Mouse (Mus musculus) layer of hippocampus, adult 9-10 months (tissue): ENCODE data around the gene Lmf1.

ENCODE experiments used
- DNase-seq: peaks from one replicate; pipeline ENCODE4 v3.0.0; 2022; ENCODE audit warnings: low spot score

Lmf1 gene

DNA sequence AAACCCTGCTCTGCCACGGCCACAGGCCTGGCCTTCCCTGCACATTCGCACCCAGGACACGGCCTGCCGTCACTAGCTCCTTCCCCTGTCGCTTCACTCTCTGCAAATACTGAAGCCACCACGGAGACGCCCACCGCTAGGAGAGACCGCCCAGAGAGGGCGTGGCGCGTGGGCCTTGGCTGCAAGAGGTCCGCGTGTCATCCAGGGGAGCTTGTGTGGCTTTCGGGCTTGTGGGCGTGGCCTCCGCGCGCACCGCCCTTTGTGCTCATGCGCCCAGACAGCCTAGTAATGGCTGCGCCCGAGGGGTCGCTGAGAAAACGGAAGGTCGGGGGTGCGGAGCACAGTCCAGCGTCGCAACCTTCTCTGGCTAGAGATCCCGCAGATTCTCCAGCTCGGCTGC is at the start of gene Lmf1:
TSS of gene Lmf1 (plus strand) at position 166 of the 400 bp plus-strand sequence.
- DNase-seq: peak; percentile 91

DNA sequence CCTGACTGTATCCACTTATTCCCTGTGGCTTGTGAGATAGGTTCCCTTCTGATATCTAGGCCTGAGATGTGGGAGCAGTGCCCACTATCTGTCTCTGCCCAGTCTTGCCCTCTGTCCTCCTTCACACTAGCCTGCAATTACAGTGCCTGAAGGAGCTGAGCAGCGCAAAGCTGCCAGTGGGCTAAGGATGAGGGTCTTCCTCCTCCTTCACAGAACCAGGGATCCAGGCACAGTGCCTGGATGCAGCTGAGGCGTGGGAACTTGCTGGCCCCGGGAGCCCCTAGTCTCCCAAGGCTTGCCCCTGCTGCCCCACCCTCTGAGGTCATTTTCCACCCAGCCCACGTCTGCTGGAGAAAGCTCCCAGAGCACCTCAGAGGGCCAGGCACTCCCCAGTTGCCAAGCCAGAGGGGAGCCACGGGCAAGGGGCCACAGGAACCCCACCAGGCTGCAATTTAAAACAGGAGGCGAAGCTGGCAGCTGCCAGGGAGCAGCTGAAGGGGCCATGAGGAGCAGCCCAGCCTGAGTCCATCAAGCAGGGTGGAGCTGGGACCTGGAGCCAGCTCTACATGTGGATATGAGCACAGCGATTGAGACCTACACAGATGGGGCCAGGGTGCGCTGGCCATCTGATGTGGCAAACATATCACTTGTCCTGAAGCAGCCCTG is 48.4 kb upstream of the Lmf1 start:
- no peak for DNase-seq

DNA sequence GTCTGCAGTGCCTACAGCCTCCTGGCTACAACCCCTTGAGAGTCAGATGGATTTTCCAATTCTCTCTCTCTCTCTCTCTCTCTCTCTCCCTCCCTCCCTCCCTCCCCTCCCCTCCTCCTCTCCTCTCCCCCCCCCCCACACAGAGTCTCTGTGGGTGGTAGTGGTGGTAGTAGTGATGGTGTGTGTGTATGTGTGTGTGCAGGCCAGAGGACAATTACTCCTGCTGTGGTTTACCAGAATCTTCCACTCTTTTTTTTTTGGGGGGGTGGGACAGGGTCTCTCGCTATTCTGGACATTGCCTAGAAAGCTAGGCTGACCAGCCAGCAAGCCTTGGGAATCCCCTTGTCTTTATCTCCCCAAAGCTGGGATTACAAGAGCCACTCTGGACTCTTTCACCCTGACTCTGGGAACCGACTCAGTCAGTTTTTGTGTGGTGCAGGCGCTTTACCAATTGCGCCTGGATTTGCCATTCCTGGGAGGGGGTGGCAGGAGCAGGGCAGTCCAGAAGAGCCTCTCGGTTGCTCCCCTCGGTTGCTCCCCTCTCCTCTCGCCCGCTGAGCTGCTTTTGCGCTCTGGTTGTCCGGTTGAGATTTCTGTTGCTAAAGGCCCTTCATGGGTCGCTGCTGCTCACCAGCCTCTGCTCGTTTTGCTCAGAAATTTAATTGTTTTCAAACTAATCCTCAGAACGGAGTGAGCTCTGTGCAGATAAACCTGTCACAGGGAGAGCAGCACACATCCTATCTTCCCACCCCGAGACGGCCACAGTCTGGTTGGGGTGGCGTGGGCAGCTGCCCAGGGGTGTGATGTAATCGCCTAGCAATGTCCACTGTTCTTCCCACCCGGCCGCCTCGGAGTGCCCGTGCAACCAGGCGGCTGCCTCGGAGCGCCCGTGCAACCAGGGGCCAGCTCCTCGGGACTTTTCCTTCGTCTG is 39.7 kb upstream of the Lmf1 start:
- DNase-seq: no peak

DNA sequence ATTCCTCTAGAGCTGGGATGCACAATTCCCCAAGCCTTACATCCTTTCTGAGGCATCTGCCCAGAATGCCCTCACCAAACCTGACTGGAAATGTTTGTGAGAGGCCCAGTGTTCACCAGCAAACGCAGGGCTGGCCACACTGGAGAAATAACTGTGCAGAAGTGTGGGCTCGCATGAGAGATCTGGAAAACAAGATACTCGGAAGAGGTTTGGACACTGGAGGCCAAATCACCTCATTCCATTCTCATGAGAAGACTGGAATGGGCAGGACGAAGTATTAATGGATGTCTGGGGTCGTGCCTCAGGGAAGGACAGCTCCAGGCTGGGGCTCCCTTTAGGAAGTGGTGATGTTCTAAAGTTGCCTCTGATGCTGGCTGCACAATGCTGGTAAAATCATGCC is 38.2 kb upstream of the Lmf1 start:
- no peak for DNase-seq

DNA sequence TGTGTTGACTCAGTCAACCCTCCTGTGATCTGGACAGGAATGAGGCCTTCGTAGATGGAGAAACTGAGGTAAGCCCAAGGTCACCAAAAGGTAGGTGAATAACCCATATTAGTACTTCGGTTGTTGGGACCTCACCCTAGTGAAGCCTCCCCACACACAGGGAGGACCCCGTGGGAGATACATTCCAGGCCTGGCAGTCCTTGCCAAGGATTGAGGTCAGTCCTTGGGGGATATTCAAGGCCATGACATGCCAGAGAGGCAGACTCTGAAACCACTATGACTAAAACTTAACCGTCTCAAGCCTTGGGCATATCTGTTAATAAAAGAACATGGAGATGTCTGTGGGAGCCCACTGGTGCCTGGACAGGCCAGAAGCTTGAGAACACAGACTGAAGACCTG is 37.1 kb upstream of the Lmf1 start:
- no peak for DNase-seq

DNA sequence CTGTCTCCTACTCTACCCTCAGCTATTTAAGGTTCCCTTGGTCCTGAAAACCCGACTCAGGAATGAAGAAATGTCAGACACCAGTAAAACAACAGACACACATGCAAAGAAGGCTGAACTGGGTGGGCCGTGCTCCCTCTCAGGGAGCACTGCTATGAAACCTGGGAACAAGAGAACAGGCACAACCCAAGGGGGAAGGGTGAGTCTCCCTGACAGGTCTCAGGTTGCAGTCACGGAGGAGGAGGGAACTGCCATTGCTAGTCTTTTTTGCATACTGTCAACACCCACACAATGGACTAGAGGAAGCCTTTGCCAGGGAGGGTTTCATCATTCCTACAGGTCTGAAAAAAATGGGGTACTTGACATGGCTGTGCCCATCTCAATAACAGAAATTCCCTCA is 31.9 kb upstream of the Lmf1 start:
- DNase-seq: no peak

DNA sequence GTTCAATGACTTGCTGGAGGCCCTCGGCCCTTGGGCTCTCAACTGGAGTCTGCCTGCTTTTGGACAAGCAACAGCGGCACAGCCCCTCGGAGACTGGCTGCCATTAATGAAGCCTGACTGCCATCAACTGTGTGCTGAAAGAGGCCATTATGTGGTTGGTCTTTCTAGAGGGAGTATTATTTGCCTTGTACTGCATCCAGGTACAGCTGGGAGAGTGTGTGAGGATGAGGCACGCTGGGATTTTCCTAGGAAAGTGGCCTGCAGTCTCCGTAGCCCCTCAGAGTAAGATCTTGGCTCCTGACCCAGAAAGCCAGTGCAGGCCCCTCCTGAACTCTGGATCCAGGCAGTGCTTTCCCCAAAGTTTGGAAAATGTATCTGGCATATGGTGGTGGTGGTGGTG is 28.9 kb upstream of the Lmf1 start:
- DNase-seq: no peak

DNA sequence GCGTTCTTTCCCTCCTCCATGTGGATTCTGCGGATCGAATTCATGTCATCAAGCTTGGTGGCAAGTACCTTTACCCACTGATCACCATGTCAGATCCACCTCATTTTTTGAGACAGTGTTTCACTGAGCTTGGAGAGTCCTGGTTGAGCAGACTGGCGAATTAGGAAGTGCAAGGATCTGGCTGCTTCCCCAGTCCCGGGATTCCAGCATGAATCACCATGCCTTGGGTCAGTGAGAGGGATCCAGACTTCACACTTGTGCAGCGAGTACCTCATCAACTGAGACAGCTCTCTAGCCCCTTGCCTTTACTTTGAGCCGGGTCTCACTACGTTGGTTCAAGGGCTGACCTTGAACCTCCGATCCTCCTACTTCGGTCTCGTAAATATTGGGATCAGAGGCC is 27.6 kb upstream of the Lmf1 start:
- no peak for DNase-seq

DNA sequence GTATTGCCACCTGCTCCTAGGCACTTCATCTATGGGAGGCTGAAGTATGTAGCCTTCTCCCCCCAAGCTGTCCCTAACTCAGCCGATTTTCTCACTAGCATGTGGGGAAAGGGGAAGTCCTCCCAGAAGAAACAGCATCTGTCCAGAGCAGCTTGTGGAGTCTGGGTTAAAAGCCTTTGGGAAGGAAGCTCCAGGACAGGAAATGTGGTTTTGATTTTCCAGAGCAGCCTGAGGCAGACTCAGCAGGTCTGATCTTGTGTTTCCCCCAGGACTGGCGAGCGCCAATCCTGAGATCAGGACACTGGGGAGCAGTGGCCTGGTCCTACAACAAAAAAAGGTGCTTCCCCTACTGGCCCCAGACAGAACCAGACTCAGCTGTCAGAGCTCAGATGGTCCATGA is 23.7 kb upstream of the Lmf1 start:
- DNase-seq: no peak

DNA sequence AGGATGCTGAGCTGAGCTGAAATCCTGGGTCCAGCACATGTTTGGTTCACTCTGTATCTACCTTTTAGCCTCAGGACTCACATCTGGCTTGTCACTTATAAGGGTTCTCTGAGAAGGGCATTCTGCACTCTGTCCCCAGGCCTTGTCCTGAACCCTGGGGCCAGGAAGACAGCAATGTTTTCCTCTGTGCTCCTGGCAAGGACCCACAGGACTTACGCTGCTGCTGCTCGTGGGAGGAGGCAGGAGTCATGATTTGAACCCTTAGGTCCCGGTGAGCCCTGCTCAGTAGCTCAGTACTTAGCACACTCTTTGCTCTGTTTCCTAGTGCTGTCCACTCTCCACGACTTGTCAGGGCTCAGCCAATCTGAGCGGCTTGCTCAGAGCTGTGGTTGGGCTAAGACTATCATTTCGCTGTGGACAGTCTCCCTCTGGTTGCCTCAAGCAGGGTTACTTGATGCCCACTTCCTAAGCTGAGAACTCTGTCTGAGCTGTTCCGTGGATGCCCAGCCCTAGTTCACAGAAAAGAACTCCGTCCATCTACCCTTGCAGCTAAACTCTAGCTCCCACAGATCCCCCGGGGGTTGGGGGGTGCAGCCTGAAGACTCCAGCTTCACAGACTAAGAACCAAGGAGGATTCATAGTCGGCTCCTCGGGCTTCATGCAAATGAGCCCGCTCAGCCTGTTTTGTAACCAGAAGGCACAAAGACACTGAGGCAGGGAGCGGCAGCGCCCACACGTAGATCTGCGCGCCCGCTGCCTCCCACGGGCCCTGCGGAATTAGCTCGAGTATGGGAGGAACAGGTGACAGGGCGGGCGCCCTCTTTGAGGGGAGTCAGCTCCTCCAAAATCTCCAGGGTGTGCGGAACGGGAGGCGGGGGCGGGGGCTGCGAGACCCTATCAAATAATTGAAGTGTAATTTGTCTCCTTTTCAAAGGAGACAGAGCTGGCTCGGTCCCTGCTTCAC is 22.9 kb upstream of the Lmf1 start:
- peak; percentile 55 for DNase-seq

DNA sequence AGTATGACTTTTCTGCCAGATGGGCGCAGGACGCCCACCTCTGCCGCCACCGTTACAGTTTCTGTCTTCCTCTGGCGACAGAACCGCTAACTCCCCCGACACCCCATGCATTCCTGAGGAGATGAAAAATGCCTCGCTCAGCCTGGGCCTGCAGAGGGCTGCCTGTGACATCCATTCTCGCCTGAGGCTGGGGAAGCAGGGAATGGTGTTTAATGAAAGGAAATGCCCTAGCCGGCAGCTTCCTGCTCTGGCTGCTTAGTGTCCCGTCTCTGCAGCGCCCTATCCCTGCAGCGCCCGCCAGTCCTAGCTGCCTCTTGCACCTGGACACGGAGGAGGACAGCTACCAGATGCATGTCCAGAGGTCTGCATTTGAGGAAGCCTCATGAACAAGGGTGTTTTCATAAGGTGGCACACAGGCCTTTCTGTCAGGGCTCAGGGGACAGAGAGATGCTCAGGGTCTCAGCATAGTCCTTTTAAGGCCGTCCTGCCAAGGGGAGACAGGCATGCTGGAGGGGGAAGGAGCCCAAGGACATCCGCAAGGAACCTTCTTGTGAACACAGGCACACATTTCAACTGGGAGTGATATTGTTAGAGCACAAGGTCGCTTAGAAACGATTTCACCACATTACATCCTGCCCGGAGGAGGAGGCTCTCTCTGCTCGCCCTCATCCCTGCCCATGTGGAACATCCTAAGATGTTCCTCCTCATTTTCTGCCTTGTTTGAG is 22.1 kb upstream of the Lmf1 start:
- DNase-seq: peak; percentile 49

DNA sequence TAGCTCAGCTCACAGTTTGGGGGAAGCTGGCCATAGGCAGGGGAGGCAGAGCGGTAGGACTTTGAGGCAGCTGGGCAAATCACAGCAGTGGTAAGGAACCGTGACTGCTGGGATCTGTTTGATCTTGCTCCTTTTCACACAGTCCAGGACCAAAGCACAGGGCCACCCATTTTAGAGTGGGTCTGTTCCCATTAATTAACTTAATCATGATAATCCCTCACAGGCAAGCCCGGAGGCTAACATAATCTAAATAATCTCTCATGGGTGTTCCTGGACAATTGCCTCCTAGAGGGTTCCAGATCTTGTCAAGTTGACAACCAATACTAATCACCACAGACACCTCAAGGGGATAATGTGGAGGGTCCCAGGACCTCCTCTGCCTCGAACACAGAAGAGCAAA is 19.3 kb upstream of the Lmf1 start:
- DNase-seq: no peak

DNA sequence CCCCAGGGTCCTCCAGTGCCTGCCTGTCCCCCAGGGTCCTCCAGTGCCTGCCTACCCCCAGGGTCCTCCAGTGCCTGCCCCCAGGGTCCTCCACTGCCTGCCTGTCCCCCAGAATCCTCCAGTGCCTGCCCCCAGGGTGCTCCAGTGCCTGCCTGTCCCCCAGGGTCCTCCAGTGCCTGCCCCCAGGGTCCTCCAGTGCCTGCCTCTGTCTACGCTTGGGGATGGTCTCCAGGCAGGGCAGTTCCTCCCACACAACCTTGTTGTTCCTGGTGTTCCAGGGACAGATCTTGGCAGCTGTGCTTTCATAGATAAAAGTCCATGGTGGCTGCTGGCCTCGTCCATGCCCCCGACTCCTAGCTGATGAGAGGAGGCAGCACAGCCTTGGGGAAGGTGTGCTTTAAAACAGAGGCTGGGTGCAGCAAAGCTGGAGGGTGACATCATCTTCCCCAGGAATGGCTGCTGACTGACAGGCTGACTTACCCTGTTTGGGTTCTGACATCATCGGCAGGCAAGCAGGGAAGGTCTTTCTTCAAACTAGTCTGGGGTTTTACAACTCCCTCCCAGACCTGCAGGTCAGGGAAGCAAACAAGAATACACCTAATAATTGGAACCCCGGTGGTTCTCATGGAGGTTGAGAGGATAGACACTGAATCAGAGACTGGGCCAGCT is 18.2 kb upstream of the Lmf1 start:
- DNase-seq: no peak

DNA sequence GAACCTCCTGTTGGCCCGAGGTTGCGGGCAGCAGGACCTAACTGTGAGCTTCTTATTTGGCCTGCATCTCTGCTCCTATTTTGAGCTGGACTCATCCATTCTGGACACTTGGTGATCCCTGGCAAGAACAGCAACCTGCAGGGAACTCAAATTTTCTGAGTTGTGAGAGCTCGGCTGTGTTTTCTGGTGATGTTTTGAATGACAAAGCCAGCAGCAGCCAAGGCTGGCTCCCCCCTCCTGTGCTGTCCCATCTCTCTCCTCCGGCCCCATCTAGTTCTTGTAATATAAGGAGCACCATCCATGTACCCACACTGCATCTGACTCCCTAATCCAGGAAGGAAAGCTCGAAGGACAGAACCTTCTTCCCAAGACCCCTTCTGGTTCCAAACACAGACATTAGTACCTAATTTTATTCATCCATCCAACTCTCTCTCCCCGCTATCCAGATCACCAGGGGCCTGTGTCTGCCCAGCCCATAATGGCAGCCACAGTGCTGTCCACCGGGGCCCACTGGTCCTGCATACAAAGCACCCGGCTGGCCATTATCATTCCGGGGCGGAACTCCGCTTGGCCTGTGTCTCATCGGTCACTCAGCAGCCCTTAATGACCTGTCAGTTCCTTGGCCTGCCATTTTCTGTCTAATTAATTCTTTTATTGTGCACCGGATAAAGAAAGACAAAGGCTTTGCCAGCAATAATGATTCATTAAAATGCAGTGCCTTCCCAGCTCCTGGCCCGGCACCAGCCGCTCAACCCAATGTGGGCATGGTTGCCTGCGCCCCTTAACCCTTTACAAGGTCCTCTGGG is 17.5 kb upstream of the Lmf1 start:
- DNase-seq: no peak

DNA sequence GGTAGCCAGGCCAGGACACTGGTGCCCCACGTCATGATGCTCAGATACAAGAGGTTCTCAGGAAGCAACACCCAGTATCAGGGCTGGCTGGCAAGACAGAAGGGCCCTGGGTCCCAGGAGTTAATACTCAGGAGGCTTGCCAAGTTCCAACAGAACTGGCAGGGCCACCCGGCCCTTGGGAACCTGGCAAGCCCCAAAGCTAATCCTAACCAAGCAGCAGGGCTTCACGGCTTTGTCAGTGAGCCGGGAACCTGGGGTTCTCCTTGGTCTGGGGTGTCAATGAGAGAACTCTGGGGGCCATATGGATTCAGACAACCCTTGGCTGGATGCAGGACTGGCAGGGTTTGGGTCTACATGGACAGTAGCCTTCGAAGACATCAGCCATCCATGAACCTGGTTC is 14.4 kb upstream of the Lmf1 start:
- no peak for DNase-seq

DNA sequence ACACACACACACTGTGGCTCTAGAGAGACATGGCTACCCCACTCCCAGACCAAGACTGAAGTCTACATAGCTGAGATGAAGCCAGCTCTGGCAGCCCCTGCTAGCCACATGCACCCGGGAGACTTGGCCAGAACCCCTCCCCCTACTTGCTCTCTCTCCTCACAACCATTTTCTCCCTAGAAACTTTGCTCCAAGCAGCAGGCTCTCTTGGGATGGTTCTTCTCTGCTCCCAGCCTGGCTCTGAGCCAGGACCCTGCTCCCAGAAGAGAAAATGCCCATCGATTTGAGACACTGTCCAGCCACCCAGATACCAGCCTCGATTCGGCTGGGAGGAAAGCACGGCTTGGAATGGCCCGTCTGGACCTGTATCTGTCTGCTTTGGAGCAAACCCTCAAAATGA is 13.6 kb upstream of the Lmf1 start:
- no peak for DNase-seq

DNA sequence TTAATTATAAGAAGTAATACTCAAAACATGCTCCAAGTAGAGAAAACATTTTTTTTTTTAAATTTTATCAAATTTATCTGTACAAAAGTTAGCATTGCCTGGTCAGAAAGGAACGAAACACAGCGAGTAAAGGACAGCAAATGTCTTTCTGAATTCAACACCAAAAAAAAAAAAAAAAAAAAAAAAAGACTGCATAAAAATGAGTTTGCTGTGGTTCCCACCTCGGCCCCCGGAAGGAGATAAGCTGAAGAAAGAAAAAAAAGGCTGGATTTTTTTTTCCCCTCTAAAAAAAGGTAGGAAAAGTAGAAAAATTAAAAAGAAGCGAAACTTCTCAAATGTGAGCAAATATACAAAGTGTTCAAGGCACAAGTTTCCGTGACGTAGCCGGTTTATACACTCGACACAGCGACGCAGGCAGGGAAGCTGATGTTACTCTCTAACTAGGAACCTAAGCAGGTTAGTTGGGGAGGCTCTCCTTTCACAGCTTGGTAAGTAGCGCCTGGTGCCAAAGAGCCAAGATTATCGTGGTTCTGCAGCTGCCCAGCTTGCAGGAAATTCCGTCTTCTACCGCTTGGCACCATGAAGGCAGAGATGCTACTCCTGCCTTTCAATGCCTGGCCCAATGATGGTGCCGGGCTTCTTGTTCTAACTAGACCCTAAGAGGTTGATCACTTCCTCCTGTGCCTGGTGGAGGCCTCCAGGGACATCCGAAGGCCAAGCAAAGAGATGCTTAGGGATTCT is 12.9 kb upstream of the Lmf1 start:
- no peak for DNase-seq

DNA sequence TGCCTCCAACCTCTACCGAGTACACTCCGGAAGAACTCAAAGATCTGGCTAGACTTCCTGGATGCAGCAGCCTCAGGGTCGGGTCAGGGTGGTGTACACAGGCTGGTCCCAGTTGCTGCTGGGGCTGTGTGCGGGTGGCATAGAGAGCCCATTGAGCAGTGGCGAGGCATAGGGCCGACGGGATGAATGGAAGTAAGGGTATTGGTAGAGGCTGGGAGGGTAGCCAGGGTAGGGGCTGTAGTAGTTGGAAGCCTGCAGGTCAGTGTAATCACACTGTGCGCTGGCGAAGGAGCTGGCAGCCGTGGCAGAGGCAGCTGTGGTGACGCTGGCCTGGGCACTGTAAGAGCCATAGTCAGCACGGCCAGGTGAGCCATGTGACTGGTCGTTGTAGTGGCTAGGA is 11.6 kb upstream of the Lmf1 start:
- no peak for DNase-seq

DNA sequence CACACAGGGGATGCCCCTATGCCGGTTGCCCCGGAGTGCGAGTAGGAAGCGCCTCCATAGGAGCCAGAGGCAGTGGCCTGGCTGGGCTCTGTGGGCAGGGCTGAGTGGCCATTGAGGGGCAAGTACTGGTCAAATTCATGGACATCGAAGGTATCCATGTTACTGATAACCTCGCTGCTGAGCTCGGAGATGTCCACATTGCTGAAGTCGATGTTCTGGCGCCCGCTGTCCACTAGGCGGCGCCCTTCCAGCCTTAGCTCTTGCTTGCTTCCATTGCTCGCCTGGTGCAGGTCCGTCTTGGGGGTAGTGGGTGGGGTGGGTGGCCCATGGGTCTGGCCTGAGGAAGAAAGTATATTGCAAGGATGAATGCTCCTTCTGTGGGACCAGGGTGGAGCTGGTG is 11.1 kb upstream of the Lmf1 start:
- peak; percentile 66 for DNase-seq

DNA sequence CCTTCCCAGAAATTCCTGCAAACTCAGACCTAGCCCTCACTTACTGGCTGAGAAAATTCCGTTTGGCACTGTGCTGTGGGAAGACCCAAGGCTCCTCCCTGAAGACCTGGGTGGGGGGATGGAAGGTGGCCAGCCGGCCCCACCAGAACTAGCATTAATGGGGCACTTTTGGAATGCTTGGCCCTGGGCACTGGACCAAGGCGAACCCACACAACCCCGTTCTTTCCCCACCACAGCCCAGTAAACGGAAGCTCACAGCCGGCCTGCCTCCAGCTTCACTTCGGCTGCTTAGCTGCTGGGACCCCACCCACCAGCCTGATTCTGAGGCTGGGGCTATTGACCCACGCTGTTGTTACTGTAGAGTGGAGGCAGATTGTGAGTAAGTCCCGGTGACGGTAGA is 10.7 kb upstream of the Lmf1 start:
- DNase-seq: no peak
